Mouse (Mus musculus): ENCODE results near the gene Evl.

DNA sequence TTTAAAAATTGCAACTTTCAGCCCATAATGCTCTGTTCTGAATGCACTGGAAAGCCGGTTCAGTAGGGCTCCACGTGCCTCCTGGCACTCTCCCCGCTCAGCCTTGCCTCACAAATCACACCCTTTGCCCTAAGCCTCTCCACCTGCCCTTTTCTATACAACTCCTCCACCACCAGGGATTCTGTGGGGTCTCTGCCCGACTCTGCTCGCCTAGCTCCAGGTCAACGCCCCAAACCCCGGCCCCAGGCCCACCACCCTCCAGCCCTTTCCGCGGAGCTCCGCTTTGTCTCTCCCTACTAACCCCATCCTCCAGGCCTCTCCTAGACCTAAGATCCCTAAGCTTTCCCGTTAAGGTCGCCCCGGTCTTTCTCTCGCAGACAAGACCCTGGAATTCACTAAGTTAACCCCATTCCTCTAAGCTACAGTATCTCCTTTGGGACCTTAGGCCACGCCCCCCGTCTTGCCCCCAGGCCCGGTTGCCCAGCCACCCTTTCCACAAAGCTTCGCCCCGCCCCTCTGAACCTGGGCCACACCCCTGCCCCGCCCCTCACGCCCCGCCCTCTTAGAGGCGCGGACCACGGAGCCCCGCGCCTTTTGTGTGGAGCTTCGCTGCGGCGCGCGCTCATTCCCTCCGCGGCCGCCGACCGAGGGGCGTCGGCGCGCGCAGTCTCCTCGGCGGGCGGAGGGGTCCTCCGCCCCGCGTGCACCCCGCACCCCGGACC is at the start of gene Evl:
- TF ChIP-seq POLR2A (IDR thresholded peaks at IDR 0.05; ENCODE audit: borderline replicate concordance, extremely low read depth, insufficient read depth, insufficient read length, poor library complexity, severe bottlenecking) (peak; percentile 80), CTCF (IDR thresholded peaks at IDR 0.05; ENCODE audit: borderline replicate concordance, extremely low read depth, insufficient read depth, insufficient read length) (no peak)
